Mouse (Mus musculus) retina, postnatal 7 days (tissue): ENCODE measurements around the gene Ces1g.

Experiments used
- DNase-seq: peaks from one replicate; pipeline ENCODE4 v3.0.0-alpha.2; 2012; ENCODE audit warnings: low read depth, low spot score

Ces1g gene

DNA sequence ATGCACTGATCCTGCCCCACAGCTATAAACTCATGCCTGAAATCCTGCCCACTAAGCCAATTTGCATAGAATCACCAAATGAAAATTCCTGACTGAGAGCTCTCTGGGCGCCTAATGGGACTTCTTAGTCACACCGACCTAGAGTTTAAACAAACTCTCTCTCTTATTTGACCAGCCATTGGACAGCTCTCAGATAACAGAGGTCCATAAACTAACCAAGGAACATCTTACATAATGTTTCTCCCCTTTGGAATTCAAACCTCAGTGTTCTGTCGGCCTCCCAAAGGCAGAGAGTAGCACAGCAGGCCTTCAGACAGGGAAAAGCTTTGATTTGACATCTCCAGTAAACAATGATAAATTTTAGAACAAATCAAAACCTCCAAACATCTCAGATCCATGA lies at the start of gene Ces1g:
TSS of gene Ces1g (minus strand) at position 102 of the 400 bp plus-strand sequence.
- no peak for DNase-seq

DNA sequence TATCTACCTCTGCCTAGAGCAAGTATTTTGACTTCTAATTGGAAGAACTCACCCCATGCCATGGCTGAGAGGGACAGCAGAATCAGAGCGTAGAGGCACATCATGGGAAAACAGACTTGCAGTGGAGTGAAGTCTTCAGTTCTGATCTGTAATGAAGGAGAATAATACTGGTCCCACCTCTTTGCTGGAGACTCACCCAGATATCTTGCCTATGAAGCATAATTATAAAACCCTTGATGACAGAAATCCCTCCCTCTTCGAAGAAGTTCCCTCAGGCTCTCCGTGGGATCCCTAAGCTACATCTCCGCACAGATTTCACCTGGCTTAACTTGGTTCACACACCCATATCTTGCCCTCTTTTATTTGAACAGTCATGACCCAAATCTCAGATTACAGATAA lies 42.5 kb upstream of the Ces1g start, which contains the start of gene Ces1h:
TSS of gene Ces1h (minus strand) at position 101 of the 400 bp plus-strand sequence.
- DNase-seq: no peak

- DNase-seq: no peak
Measured at GRCm38 (mm10) chr8:93369481-93369880, 32.4 kb upstream of the Ces1g start.

DNA sequence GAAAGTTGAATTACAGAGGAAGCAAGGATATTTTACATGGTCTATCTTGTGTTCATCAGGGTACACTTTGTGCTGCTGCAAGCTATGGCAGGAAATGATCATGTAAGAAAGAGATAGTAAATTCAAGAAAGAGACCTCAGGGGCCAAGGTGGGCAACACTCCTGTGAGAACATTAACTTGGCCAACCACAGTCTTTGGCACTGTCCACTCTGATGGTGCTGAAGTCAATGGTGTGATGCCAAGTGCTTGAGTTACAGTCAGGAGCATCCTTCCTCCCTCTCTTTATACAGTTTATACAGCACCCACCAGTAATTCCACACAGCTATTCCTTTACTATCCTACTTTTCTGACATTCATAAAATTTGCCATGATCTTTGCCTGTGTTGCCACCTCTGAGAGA lies 23.0 kb upstream of the Ces1g start:
- no peak for DNase-seq

DNA sequence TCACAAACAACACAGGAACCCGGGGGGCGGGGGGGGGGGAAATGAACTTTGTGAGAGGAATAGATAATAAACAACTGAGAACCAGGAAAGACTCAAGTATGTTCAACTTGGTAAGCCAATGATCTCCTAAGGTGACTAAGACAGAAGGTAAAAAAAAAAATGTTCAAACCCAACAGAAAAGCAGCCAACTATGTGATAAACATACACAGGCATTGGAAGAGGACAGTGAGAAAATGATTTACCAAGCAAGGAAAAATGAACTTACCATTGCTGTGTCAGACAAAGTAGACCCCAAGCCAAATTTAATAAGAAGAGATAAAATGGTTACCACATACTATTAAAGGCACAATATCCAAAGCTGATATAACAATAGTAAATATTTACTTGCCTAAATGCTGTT lies 2.4 kb upstream of the Ces1g start:
- DNase-seq: no peak

GRCm38 (mm10) chr8:93332703-93333102 lies 4.4 kb downstream of the Ces1g start:
- DNase-seq: no peak

DNA sequence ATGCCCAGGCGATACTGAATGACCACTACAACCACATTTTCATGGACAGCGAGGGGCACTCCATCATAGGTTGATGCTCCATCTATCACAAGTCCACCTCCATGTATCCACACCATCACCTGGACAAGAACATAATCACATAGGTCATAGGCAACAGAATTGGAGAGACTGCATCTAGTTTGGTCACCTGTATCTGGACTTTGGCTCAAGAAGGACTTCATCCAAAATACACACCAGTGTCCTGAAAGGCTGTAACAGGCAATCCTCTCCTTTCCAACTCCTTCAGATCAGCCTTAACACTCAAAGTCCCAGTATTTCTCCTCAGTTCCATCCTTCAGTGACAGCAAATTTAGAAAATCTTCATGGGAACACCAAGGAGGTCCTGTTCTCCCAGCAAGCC lies 6.0 kb downstream of the Ces1g start:
- DNase-seq: no peak

GRCm38 (mm10) chr8:93325123-93325522 lies 12.0 kb downstream of the Ces1g start:
- no peak for DNase-seq

- DNase-seq: no peak
Measured at GRCm38 (mm10) chr8:93317031-93317430, 20.1 kb downstream of the Ces1g start.

DNA sequence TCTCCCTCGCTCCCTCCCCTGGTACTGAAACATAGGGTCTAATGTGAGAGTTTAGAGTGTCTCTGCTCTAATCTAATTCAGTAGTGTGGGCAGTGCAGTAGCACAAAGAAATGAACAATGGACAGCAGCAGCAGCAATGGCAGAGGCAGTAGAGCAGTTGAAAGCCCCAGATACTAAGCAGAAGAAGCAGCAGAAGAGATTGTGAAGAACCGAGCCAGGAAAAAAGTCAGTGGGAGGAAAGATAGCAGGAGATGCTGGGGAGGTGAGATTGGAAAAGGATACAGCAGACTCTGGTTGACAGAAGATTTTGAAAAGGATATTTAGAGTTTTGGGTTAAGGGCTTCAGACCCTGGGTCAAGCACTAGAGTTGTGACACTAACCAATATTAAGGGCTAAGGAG lies 21.6 kb downstream of the Ces1g start:
- DNase-seq: no peak

GRCm38 (mm10) chr8:93283896-93284295 lies 53.2 kb downstream of the Ces1g start:
- no peak for DNase-seq

GRCm38 (mm10) chr8:93282349-93282748 lies 54.8 kb downstream of the Ces1g start:
- DNase-seq: no peak

DNA sequence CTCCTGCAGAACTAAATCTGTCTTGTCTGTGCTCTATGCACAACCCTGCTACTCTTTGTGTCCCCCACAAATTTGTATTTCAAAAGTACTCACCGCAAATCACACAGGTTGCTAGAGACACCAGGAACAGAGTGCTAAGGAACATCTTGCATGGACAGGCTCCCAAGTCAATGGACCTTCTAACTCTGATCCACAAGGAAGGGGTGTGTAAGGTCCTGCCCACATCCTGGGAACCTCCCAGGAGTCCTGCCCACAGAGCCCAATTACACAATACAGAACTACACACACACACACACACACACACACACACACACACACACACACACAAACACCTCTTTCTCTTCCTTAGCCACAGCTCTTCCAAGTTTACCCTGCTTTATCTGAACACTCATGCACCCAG lies 57.6 kb downstream of the Ces1g start, which contains the start of gene Ces1f:
TSS of gene Ces1f (minus strand) at position 192 of the 400 bp plus-strand sequence.
- DNase-seq: no peak

DNA sequence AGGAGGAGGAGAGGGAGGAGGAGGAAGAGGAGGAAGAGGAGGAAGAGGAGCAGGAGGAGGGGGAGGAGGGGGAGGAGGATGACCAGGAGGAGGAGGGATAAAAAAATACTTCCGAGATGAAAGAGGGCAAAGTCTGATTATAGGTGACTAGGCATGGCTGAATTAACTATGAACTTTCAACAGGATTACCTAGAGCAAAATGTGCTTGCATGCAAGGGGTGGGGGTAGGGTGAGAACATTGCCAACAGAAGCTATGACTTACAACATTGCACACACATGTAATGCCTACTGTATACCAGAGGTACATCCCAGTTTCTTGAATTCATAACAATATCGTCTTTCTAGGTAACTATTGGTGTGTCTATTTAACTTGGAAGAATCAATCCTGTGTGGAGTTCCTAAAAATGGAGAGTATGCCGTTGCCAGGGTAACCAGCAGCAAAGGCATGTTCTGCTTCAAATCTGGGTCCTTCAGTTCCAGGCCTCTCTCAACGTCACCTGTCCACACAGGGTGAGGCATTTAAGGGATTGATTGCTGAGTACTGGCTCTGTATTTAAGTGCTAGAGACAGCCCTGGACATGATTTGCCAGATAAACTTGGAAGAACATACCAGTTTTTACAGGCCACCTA lies 58.8 kb downstream of the Ces1g start:
- no peak for DNase-seq

DNA sequence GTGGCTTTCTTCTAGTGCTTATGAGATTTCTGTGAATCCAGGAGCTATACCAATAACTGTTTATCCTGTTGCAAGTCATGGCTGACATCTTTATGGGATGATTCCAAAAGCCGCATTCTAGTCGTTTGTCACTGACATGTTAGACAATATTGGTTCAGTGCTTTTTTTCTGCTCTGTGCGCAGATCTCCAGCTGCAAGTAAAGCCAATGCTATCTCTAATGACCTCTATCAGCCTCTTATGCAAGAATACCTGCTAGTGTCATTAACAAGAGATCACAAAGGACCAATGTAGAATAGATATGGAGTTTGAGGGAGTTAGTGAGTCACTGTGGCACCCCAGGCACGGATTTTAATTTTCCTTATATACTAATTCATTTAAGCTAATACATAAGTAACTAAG lies 62.5 kb downstream of the Ces1g start:
- no peak for DNase-seq

- no peak for DNase-seq
Measured at GRCm38 (mm10) chr8:93273321-93273720, 63.8 kb downstream of the Ces1g start.

GRCm38 (mm10) chr8:93272686-93273085 lies 64.4 kb downstream of the Ces1g start:
- DNase-seq: no peak

DNA sequence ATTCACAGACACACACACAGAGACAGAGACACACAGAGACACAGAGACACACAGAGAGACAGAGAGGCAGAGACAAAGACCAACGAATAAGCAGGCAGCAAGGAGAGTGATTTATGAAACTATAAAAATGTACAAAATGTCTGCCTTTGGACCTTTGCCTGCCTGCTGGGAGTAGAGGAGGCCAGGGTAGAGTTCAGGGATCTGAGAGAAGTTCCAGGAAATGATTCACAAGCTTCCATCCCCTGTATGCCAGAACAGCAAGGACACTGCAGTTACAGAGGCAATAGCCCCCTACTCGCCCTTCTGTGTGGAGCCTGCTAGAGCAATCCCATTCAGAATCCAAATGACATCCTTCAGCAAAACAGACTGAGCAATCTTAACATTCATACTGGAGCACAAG lies 75.7 kb downstream of the Ces1g start:
- no peak for DNase-seq

DNA sequence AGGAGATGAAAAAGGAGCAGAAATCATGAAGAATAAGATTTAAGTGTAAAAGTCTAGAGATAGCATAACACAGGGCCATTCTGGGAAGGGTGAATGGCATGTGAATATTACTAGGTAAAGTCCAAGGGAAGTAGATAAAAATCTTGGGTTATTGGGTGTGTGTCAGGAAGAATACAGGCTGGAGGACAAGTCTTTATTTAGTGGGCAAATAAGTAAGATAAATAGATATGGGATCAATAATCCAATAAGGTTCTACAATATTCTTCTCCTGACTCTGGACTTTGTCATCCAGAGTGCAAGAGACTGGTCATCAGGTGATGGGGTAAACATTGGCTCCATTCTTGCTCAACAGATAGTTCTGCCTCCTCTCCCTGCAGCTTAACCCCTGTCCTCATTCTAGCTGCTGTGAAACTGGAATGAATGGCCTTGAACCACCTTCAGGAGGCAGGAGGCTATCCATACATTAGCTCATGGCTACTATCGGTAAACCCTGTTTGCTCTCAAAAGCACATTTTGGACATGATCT lies 84.6 kb downstream of the Ces1g start:
- no peak for DNase-seq
